Mouse (Mus musculus): Measurements from ENCODE around the gene Ilf2. TPM values are rescaled to one million over a fixed set of nuclear protein-coding genes. Genes with fewer than 3 reads are reported as not detected.

The Ilf2 gene
- polyA plus RNA-seq, 1 experiment: 97.0 TPM

- Histone ChIP-seq H3K4me3 (ENCODE audit: insufficient read depth, low read length) (no peak within 1 kb of the TSS), H3K4me1 (ENCODE audit: control insufficient read depth, insufficient read depth, low read length) (no peaks in the 10 kb centered on the region), H3K27ac (ENCODE audit: insufficient read depth, low read length) (no peak within 1 kb of the TSS)
- TF ChIP-seq CTCF (IDR thresholded peaks at IDR 0.05; ENCODE audit: borderline replicate concordance, insufficient read depth, low read length): no peak
- TF ChIP-seq POLR2A (IDR thresholded peaks at IDR 0.05; ENCODE audit: low read depth, low read length): peak; percentile 68; the same call in 1 of the 2 replicates
Measured at GRCm38 (mm10) chr3:90537141-90537904, 61.4 kb downstream of the Ilf2 start, which contains the start of gene S100a16. TSS of gene S100a16 (plus strand) at chr3:90537254.

- Histone ChIP-seq H3K4me3 (ENCODE audit: insufficient read depth, low read length) (no peak overlapping the region), H3K27ac (ENCODE audit: insufficient read depth, low read length) (no peak overlapping the region)
- TF ChIP-seq POLR2A (IDR thresholded peaks at IDR 0.05; ENCODE audit: low read depth, low read length) (no peak), CTCF (IDR thresholded peaks at IDR 0.05; ENCODE audit: borderline replicate concordance, insufficient read depth, low read length) (no peak)
Measured at GRCm38 (mm10) chr3:90537905-90538296, 62.0 kb downstream of the Ilf2 start.

More at GRCm38 (mm10) chr3:90537905-90538296, 62.0 kb downstream of the Ilf2 start:
- no peaks in the 10 kb centered on the region for H3K4me1 ChIP-seq (ENCODE audit: control insufficient read depth, insufficient read depth, low read length)

Other genes with a start within 250 kb of the Ilf2 start
- 47.1 and 47.5 TPM in 2 replicates for gene Jtb, start 244.5 kb upstream of the Ilf2 start, polyA plus RNA-seq (2011; ENCODE audit: insufficient read length, low read depth, missing spikeins)
- gene Creb3l4, start 232.6 kb upstream of the Ilf2 start, polyA plus RNA-seq (2011; ENCODE audit: insufficient read length, low read depth, missing spikeins): 2.0 and 2.3 TPM in 2 replicates
- 253 and 312 TPM in 2 replicates for gene Slc39a1, start 228.0 kb upstream of the Ilf2 start, polyA plus RNA-seq (2011; ENCODE audit: insufficient read length, low read depth, missing spikeins)
- 29.5 and 34.3 TPM in 2 replicates for gene Crtc2, start 222.0 kb upstream of the Ilf2 start, polyA plus RNA-seq (2011; ENCODE audit: insufficient read length, low read depth, missing spikeins)
- gene Dennd4b, start 210.9 kb upstream of the Ilf2 start, polyA plus RNA-seq (2011; ENCODE audit: insufficient read length, low read depth, missing spikeins): 6.8 and 10.3 TPM in 2 replicates
- 63.1 and 70.0 TPM in 2 replicates for gene Gatad2b, start 182.9 kb upstream of the Ilf2 start, polyA plus RNA-seq (2011; ENCODE audit: insufficient read length, low read depth, missing spikeins)
- 9.0 and 20.0 TPM in 2 replicates for gene Slc27a3, start 86.2 kb upstream of the Ilf2 start, polyA plus RNA-seq (2011; ENCODE audit: insufficient read length, low read depth, missing spikeins)
- gene Ints3, start 42.5 kb upstream of the Ilf2 start, polyA plus RNA-seq (2011; ENCODE audit: insufficient read length, low read depth, missing spikeins): 39.5 and 40.0 TPM in 2 replicates
- gene Npr1, start 10.3 kb upstream of the Ilf2 start, polyA plus RNA-seq (2011; ENCODE audit: insufficient read length, low read depth, missing spikeins): 0.18 TPM in 1 of 2 replicates, not detected in the other
- 87.6 and 102 TPM in 2 replicates for gene Snapin, start 14.9 kb downstream of the Ilf2 start, polyA plus RNA-seq (2011; ENCODE audit: insufficient read length, low read depth, missing spikeins)
- 92.9 and 111 TPM in 2 replicates for gene Chtop, start 33.4 kb downstream of the Ilf2 start, polyA plus RNA-seq (2011; ENCODE audit: insufficient read length, low read depth, missing spikeins)
- gene S100a1, start 38.3 kb downstream of the Ilf2 start, polyA plus RNA-seq (2011; ENCODE audit: insufficient read length, low read depth, missing spikeins): 27.6 and 37.9 TPM in 2 replicates
- gene S100a13, start 38.3 kb downstream of the Ilf2 start, polyA plus RNA-seq (2011; ENCODE audit: insufficient read length, low read depth, missing spikeins): 38.7 and 60.4 TPM in 2 replicates
- not detected in 2 replicates for gene S100a14, start 50.7 kb downstream of the Ilf2 start, polyA plus RNA-seq (2011; ENCODE audit: insufficient read length, low read depth, missing spikeins)
- 40.2 and 49.1 TPM in 2 replicates for gene S100a16, start 61.1 kb downstream of the Ilf2 start, polyA plus RNA-seq (2011; ENCODE audit: insufficient read length, low read depth, missing spikeins)
- 1.7 TPM in 1 of 2 replicates, not detected in the other for gene S100a3, start 84.5 kb downstream of the Ilf2 start, polyA plus RNA-seq (2011; ENCODE audit: insufficient read length, low read depth, missing spikeins)
- gene S100a2, start 114.1 kb downstream of the Ilf2 start, polyA plus RNA-seq (2011; ENCODE audit: insufficient read length, low read depth, missing spikeins): not detected in 2 replicates
- 3.5 TPM in 1 of 2 replicates, not detected in the other for gene Gm42674, start 125.8 kb downstream of the Ilf2 start, polyA plus RNA-seq (2011; ENCODE audit: insufficient read length, low read depth, missing spikeins)
- gene S100a4, start 127.6 kb downstream of the Ilf2 start, polyA plus RNA-seq (2011; ENCODE audit: insufficient read length, low read depth, missing spikeins): 454 and 1,115 TPM in 2 replicates
- not detected in 2 replicates for gene S100a5, start 132.4 kb downstream of the Ilf2 start, polyA plus RNA-seq (2011; ENCODE audit: insufficient read length, low read depth, missing spikeins)
- gene S100a6, start 136.8 kb downstream of the Ilf2 start, polyA plus RNA-seq (2011; ENCODE audit: insufficient read length, low read depth, missing spikeins): 3,458 and 7,173 TPM in 2 replicates
- gene S100a7a, start 177.9 kb downstream of the Ilf2 start, polyA plus RNA-seq (2011; ENCODE audit: insufficient read length, low read depth, missing spikeins): 1.9 and 2.2 TPM in 2 replicates
- gene S100a8, start 192.9 kb downstream of the Ilf2 start, polyA plus RNA-seq (2011; ENCODE audit: insufficient read length, low read depth, missing spikeins): not detected in 2 replicates
- gene S100a9, start 219.6 kb downstream of the Ilf2 start, polyA plus RNA-seq (2011; ENCODE audit: insufficient read length, low read depth, missing spikeins): not detected in 2 replicates